Mouse (Mus musculus) left cerebral cortex, adult 18-20 months (tissue): Measurements from ENCODE around the gene Zfp667. TPM values are rescaled to one million over a fixed set of nuclear protein-coding genes. Genes with fewer than 3 reads are reported as not detected.
"Not testable (repeated sequence)": the region's sequence is repeated elsewhere in the genome, so short reads cannot be mapped to it uniquely, and the experiment has no call there.

ENCODE experiments used
- DNase-seq, 2 experiments: peaks; one replicate each; pipeline ENCODE4 v3.0.0; 2021 to 2022; ENCODE audit warnings: low spot score in 2 of 2, mixed read lengths in 1 of 2
- total RNA-seq, 2 experiments: library from RNA; stranded (reverse); gene quantifications; 2 replicates each; pipeline ENCODE4 v1.2.3; 2021

The Zfp667 gene
- total RNA-seq, 2 experiments from 2014 or later, result 15.8 to 16.8 TPM

GRCm38 (mm10) chr7:6291121-6291520 is 4.7 kb downstream of the Zfp667 start:
- not testable (repeated sequence) for DNase-seq

GRCm38 (mm10) chr7:6300796-6301195 is 14.4 kb downstream of the Zfp667 start:
- not testable (repeated sequence) for DNase-seq

- DNase-seq, result peak; percentile 21 to 22
These were observed 44.3 kb downstream of the Zfp667 start for GRCm38 (mm10) chr7:6330458-6331232.

GRCm38 (mm10) chr7:6331233-6331956 is 45.0 kb downstream of the Zfp667 start, which contains the start of gene Zfp583:
TSS of gene Zfp583 (minus strand) at chr7:6331285.
- DNase-seq, result peak; percentile 89 to 91

GRCm38 (mm10) chr7:6339865-6340264 is 53.5 kb downstream of the Zfp667 start:
- DNase-seq, result no peak

- peak; percentile 71 to 86 for DNase-seq
These were observed 57.2 kb downstream of the Zfp667 start, which contains the start of gene Gm3854 for GRCm38 (mm10) chr7:6343501-6344071. TSS of gene Gm3854 (plus strand) at chr7:6343759.

GRCm38 (mm10) chr7:6344124-6344523 is 57.7 kb downstream of the Zfp667 start:
- no peak for DNase-seq

Other genes starting within 250 kb of the Zfp667 start
- not detected for gene Nlrp4c, start 241.4 kb upstream of the Zfp667 start, total RNA-seq
- gene Zfp787, start 130.6 kb upstream of the Zfp667 start, total RNA-seq, result 10 to 100 TPM; 27.0 to 27.9 TPM
- 10 to 100 TPM; 52.1 to 54.8 TPM for gene Zfp444, start 114.4 kb upstream of the Zfp667 start, total RNA-seq
- not detected for gene Galp, start 89.5 kb upstream of the Zfp667 start, total RNA-seq
- not detected for gene Zscan5b, start 64.3 kb upstream of the Zfp667 start, total RNA-seq
- not detected for gene Epp13, start 33.9 kb upstream of the Zfp667 start, total RNA-seq
- gene Zfp583, start 44.7 kb downstream of the Zfp667 start, total RNA-seq, result 10 to 100 TPM; 10.2 to 13.1 TPM
- 1 to 10 TPM; 4.8 to 5.4 TPM for gene Gm3854, start 57.2 kb downstream of the Zfp667 start, total RNA-seq
- gene Zfp78, start 76.7 kb downstream of the Zfp667 start, total RNA-seq, result 1 to 10 TPM; 4.1 to 5.2 TPM
- gene Zfp28, start 96.7 kb downstream of the Zfp667 start, total RNA-seq, result 1 to 10 TPM; 7.7 to 8.6 TPM
- gene Smim17, start 112.1 kb downstream of the Zfp667 start, total RNA-seq, result 10 to 100 TPM; 14.0 to 14.5 TPM
- under 1 TPM; 0.21 to 0.28 TPM for gene Gm20715, start 123.7 kb downstream of the Zfp667 start, total RNA-seq
- gene Olfr1344, start 152.1 kb downstream of the Zfp667 start, total RNA-seq, result 1 to 10 TPM in 1 of 2 experiments, under 1 TPM in 1; 0.40 to 1.0 TPM
- not detected for gene Olfr1336, start 169.6 kb downstream of the Zfp667 start, total RNA-seq
- not detected for gene Olfr1346, start 180.5 kb downstream of the Zfp667 start, total RNA-seq
- gene Olfr5, start 200.4 kb downstream of the Zfp667 start, total RNA-seq, result not detected
- gene Olfr1347, start 213.2 kb downstream of the Zfp667 start, total RNA-seq, result not detected
- gene Olfr1348, start 222.2 kb downstream of the Zfp667 start, total RNA-seq, result not detected
- gene Olfr1349, start 236.4 kb downstream of the Zfp667 start, total RNA-seq, result not detected